Mouse (Mus musculus) bone marrow macrophage, adult 2 months (primary cell): Measurements from ENCODE around the gene Slit3.

ENCODE experiments used
- CTCF ChIP-seq: IDR thresholded peaks from 2 replicates; pipeline ENCODE4 v1.5.1; 2012; ENCODE audit warnings: low read depth, mild to moderate bottlenecking, low read length, moderate library complexity
- POLR2A ChIP-seq: IDR thresholded peaks from 2 replicates; pipeline ENCODE4 v1.6.1; 2012; ENCODE audit warnings: mild to moderate bottlenecking, low read depth, low read length, borderline replicate concordance

GRCm38 (mm10) chr11:35698901-35699300 is 577.9 kb downstream of the Slit3 start:
- TF ChIP-seq POLR2A, result no peak
- TF ChIP-seq CTCF, result no peak
